Mouse (Mus musculus): ENCODE measurements around the gene Hdhd5.

DNA sequence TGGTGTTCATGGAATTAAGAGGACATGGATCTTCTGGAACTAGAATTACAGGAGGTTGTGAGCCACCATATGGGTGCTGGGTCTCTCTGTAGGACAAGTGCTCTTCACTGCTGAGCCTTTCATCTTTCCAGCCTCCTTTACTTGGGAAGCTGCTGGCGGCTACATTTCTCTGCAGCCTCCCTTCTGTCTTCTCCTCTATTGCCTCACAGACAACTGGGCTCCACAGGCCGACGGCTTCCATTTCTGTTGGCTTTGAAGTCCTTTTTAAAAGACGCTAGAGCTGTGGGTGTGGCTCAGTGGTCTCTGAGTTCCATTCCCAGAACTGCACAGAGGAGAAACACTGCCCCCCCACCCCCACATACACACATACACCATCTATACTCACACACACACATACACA, 65.7 kb downstream of the Hdhd5 start:
- TF ChIP-seq CTCF (IDR thresholded peaks at IDR 0.05; ENCODE audit: low read depth, low read length) (no peak), POLR2A (IDR thresholded peaks at IDR 0.05; ENCODE audit: borderline replicate concordance, low read depth, low read length) (no peak)
